Mouse (Mus musculus): ENCODE measurements around the gene Gm3045. TPM values are rescaled to one million over a fixed set of nuclear protein-coding genes. Genes with fewer than 3 reads are reported as not detected.

Gm3045 gene
- total RNA-seq, 2 experiments from 2014 or later: not detected

GRCm38 (mm10) chr13:56477271-56477670 is 50.9 kb downstream of the Gm3045 start:
- DNase-seq (ENCODE audit: low spot score in 2 of 2): peak; percentile 40 to 71
- H3K4me3 ChIP-seq: no peak overlapping the region
- H3K27ac ChIP-seq: no peak overlapping the region
- TF ChIP-seq CTCF (conservative IDR thresholded peaks at IDR 0.05): no peak

DNA sequence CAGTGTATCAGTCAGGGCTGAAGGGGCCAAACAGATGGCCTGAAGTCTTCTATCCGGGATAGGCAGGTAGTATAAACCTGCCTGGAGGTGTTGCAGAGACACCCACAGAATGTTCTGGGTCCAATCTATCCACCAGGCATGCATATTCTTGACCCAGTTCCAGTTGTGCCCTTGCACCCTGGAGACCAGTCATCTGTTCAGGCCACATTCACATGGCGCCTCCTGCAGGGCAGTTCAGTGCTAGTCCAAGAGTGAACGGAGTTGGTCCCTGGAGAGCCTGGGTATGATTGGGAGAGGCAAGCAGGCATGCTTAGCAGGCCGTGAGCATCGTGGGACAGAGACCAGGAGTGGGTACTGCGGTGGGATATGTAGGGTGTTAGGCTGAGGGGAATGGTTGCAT is 51.6 kb downstream of the Gm3045 start:
- no peak for DNase-seq (ENCODE audit: low spot score in 2 of 2)
- no peak overlapping the region for H3K27ac ChIP-seq
- no peak overlapping the region for H3K4me3 ChIP-seq
- peak; percentile 22; the same call in 1 of the 2 replicates for TF ChIP-seq CTCF (conservative IDR thresholded peaks at IDR 0.05)

- no peak for DNase-seq (ENCODE audit: low spot score in 2 of 2)
- H3K4me3 ChIP-seq: no peak within 1 kb of the TSS
- no peak for TF ChIP-seq CTCF (conservative IDR thresholded peaks at IDR 0.05)
- H3K27ac ChIP-seq: no peak within 1 kb of the TSS
Measured at GRCm38 (mm10) chr13:56482146-56482545, 55.8 kb downstream of the Gm3045 start, which contains the start of gene Il9. Gene Il9 (minus strand): TSS chr13:56482246.

Other genes with a start within 250 kb of the Gm3045 start
- gene Tifab, start 247.7 kb upstream of the Gm3045 start, total RNA-seq (2021): 1 to 10 TPM; 1.7 to 1.8 TPM
- under 1 TPM in 1 of 2 experiments, not detected in 1; 0.20 TPM for gene Neurog1, start 174.4 kb upstream of the Gm3045 start, total RNA-seq (2021)
- gene Cxcl14, start 130.0 kb upstream of the Gm3045 start, total RNA-seq (2021): 100 to 1,000 TPM; 123 to 125 TPM
- gene Slc25a48, start 11.8 kb downstream of the Gm3045 start, total RNA-seq (2021): not detected
- not detected for gene Il9, start 55.7 kb downstream of the Gm3045 start, total RNA-seq (2021)
- 1 to 10 TPM; 5.5 to 8.2 TPM for gene Fbxl21, start 95.9 kb downstream of the Gm3045 start, total RNA-seq (2021)
- not detected for gene Lect2, start 121.9 kb downstream of the Gm3045 start, total RNA-seq (2021)
- gene Tgfbi, start 182.9 kb downstream of the Gm3045 start, total RNA-seq (2021): 1 to 10 TPM; 3.1 to 3.8 TPM